Mouse (Mus musculus): ENCODE data around the gene Dusp2. TPM values are rescaled to one million over a fixed set of nuclear protein-coding genes. Genes with fewer than 3 reads are reported as not detected.

Gene Dusp2
- polyA plus RNA-seq, 1 experiment from 2014 or later: 4.9 TPM

GRCm38 (mm10) chr2:127339262-127339661, 3.3 kb downstream of the Dusp2 start:
- Histone ChIP-seq H3K4me1 (replicated peaks; ENCODE audit: control insufficient read depth, insufficient read depth, low read length) (no peaks in the 10 kb centered on the region), H3K4me3 (ENCODE audit: low read depth, low read length) (no peak overlapping the region), H3K27me3 (ENCODE audit: control insufficient read depth, insufficient read depth, low read length) (peaks cover 29% of the 10 kb centered on the region), H3K9ac (ENCODE audit: low read depth, low read length) (no peak overlapping the region), H3K36me3 (ENCODE audit: control insufficient read depth, insufficient read depth, low read length) (no peaks in the 10 kb centered on the region), H3K9me3 (ENCODE audit: control insufficient read depth, low read length) (no peaks in the 10 kb centered on the region), H3K27ac (ENCODE audit: low read depth, low read length) (no peak overlapping the region), H3K4me2 (replicated peaks; ENCODE audit: low read depth, low read length) (no peak overlapping the region)
- 82% methylated on average over 6 of the region's 6 CpGs for WGBS
- no peak for ATAC-seq (ENCODE audit: low FRiP score)
- no peak for DNase-seq (ENCODE audit: low spot score)

GRCm38 (mm10) chr2:127341159-127341558, 5.2 kb downstream of the Dusp2 start:
- Histone ChIP-seq H3K9ac (ENCODE audit: low read depth, low read length) (no peak overlapping the region), H3K27ac (ENCODE audit: low read depth, low read length) (no peak overlapping the region), H3K9me3 (ENCODE audit: control insufficient read depth, low read length) (no peaks in the 10 kb centered on the region), H3K27me3 (ENCODE audit: control insufficient read depth, insufficient read depth, low read length) (peaks cover 14% of the 10 kb centered on the region), H3K4me1 (replicated peaks; ENCODE audit: control insufficient read depth, insufficient read depth, low read length) (no peaks in the 10 kb centered on the region), H3K4me3 (ENCODE audit: low read depth, low read length) (no peak overlapping the region), H3K4me2 (replicated peaks; ENCODE audit: low read depth, low read length) (no peak overlapping the region), H3K36me3 (ENCODE audit: control insufficient read depth, insufficient read depth, low read length) (no peaks in the 10 kb centered on the region)
- ATAC-seq (ENCODE audit: low FRiP score) (0 out of 2 replicates have a peak, but pooled peaks have one; percentile 19), DNase-seq (ENCODE audit: low spot score) (peak; percentile 77)
- 24% methylated on average over 3 of the region's 3 CpGs for WGBS

- Histone ChIP-seq H3K9ac (ENCODE audit: low read depth, low read length) (no peak overlapping the region), H3K27ac (ENCODE audit: low read depth, low read length) (no peak overlapping the region), H3K4me2 (replicated peaks; ENCODE audit: low read depth, low read length) (no peak overlapping the region), H3K4me3 (ENCODE audit: low read depth, low read length) (no peak overlapping the region), H3K36me3 (ENCODE audit: control insufficient read depth, insufficient read depth, low read length) (no peaks in the 10 kb centered on the region), H3K9me3 (ENCODE audit: control insufficient read depth, low read length) (no peaks in the 10 kb centered on the region), H3K27me3 (ENCODE audit: control insufficient read depth, insufficient read depth, low read length) (no peaks in the 10 kb centered on the region), H3K4me1 (replicated peaks; ENCODE audit: control insufficient read depth, insufficient read depth, low read length) (no peaks in the 10 kb centered on the region)
- DNase-seq (ENCODE audit: low spot score) (no peak), ATAC-seq (ENCODE audit: low FRiP score) (no peak)
- WGBS: 89% methylated on average over 1 of the region's 1 CpGs
Observed at GRCm38 (mm10) chr2:127346334-127346733, 10.4 kb downstream of the Dusp2 start.

- no peak overlapping the region for H3K27ac ChIP-seq (ENCODE audit: low read depth, low read length)
- ATAC-seq (ENCODE audit: low FRiP score): no peak
- WGBS: 85% methylated on average over 13 of the region's 13 CpGs
- no peak overlapping the region for H3K4me3 ChIP-seq (ENCODE audit: low read depth, low read length)
- no peaks in the 10 kb centered on the region for H3K27me3 ChIP-seq (ENCODE audit: control insufficient read depth, insufficient read depth, low read length)
- no peaks in the 10 kb centered on the region for H3K4me1 ChIP-seq (replicated peaks; ENCODE audit: control insufficient read depth, insufficient read depth, low read length)
- no peak for DNase-seq (ENCODE audit: low spot score)
- no peaks in the 10 kb centered on the region for H3K36me3 ChIP-seq (ENCODE audit: control insufficient read depth, insufficient read depth, low read length)
- no peak overlapping the region for H3K9ac ChIP-seq (ENCODE audit: low read depth, low read length)
- no peak overlapping the region for H3K4me2 ChIP-seq (replicated peaks; ENCODE audit: low read depth, low read length)
- no peaks in the 10 kb centered on the region for H3K9me3 ChIP-seq (ENCODE audit: control insufficient read depth, low read length)
Observed at GRCm38 (mm10) chr2:127347147-127347985, 11.4 kb downstream of the Dusp2 start.

GRCm38 (mm10) chr2:127353881-127354280, 17.9 kb downstream of the Dusp2 start:
- Histone ChIP-seq H3K36me3 (ENCODE audit: control insufficient read depth, insufficient read depth, low read length) (no peaks in the 10 kb centered on the region), H3K4me3 (ENCODE audit: low read depth, low read length) (no peak overlapping the region), H3K9ac (ENCODE audit: low read depth, low read length) (no peak overlapping the region), H3K27me3 (ENCODE audit: control insufficient read depth, insufficient read depth, low read length) (no peaks in the 10 kb centered on the region), H3K4me1 (replicated peaks; ENCODE audit: control insufficient read depth, insufficient read depth, low read length) (no peaks in the 10 kb centered on the region), H3K27ac (ENCODE audit: low read depth, low read length) (no peak overlapping the region), H3K9me3 (ENCODE audit: control insufficient read depth, low read length) (no peaks in the 10 kb centered on the region), H3K4me2 (replicated peaks; ENCODE audit: low read depth, low read length) (no peak overlapping the region)
- DNase-seq (ENCODE audit: low spot score) (no peak), ATAC-seq (ENCODE audit: low FRiP score) (no peak)
- 91% methylated on average over 4 of the region's 4 CpGs for WGBS

- Histone ChIP-seq H3K4me2 (replicated peaks; ENCODE audit: low read depth, low read length) (peak within 1 kb of the TSS; percentile 63), H3K27ac (ENCODE audit: low read depth, low read length) (no peak within 1 kb of the TSS), H3K27me3 (ENCODE audit: control insufficient read depth, insufficient read depth, low read length) (peaks cover 49% of the 10 kb centered on the region), H3K4me3 (ENCODE audit: low read depth, low read length) (peak within 1 kb of the TSS; percentile 40), H3K4me1 (replicated peaks; ENCODE audit: control insufficient read depth, insufficient read depth, low read length) (peaks cover 8% of the 10 kb centered on the region), H3K9me3 (ENCODE audit: control insufficient read depth, low read length) (no peaks in the 10 kb centered on the region), H3K36me3 (ENCODE audit: control insufficient read depth, insufficient read depth, low read length) (no peaks in the 10 kb centered on the region), H3K9ac (ENCODE audit: low read depth, low read length) (peak within 1 kb of the TSS; percentile 38)
- ATAC-seq (ENCODE audit: low FRiP score): peak; percentile 68
- under 1% methylated on average over 44 of the region's 49 CpGs for WGBS
- peak; percentile 89 for DNase-seq (ENCODE audit: low spot score)
Observed at GRCm38 (mm10) chr2:127362459-127363281, 26.7 kb downstream of the Dusp2 start, which contains the start of gene Adra2b. Gene Adra2b (plus strand): TSS chr2:127363208.

GRCm38 (mm10) chr2:127363282-127363652, 27.3 kb downstream of the Dusp2 start:
- H3K9me3 ChIP-seq (ENCODE audit: control insufficient read depth, low read length): no peaks in the 10 kb centered on the region
- H3K27ac ChIP-seq (ENCODE audit: low read depth, low read length): no peak overlapping the region
- H3K4me2 ChIP-seq (replicated peaks; ENCODE audit: low read depth, low read length): peak overlapping the region; percentile 63
- H3K9ac ChIP-seq (ENCODE audit: low read depth, low read length): peak overlapping the region; percentile 38
- H3K4me3 ChIP-seq (ENCODE audit: low read depth, low read length): peak overlapping the region; percentile 40
- peaks cover 49% of the 10 kb centered on the region for H3K27me3 ChIP-seq (ENCODE audit: control insufficient read depth, insufficient read depth, low read length)
- ATAC-seq (ENCODE audit: low FRiP score) (peak; percentile 20), DNase-seq (ENCODE audit: low spot score) (no peak)
- peaks cover 8% of the 10 kb centered on the region for H3K4me1 ChIP-seq (replicated peaks; ENCODE audit: control insufficient read depth, insufficient read depth, low read length)
- no peaks in the 10 kb centered on the region for H3K36me3 ChIP-seq (ENCODE audit: control insufficient read depth, insufficient read depth, low read length)
- WGBS: under 1% methylated on average over 28 of the region's 28 CpGs

- peaks cover 49% of the 10 kb centered on the region for H3K27me3 ChIP-seq (ENCODE audit: control insufficient read depth, insufficient read depth, low read length)
- H3K36me3 ChIP-seq (ENCODE audit: control insufficient read depth, insufficient read depth, low read length): no peaks in the 10 kb centered on the region
- H3K9me3 ChIP-seq (ENCODE audit: control insufficient read depth, low read length): no peaks in the 10 kb centered on the region
- WGBS: 7% methylated on average over 20 of the region's 20 CpGs
- H3K4me1 ChIP-seq (replicated peaks; ENCODE audit: control insufficient read depth, insufficient read depth, low read length): peaks cover 8% of the 10 kb centered on the region
- ATAC-seq (ENCODE audit: low FRiP score) (no peak), DNase-seq (ENCODE audit: low spot score) (no peak)
- no peak overlapping the region for H3K9ac ChIP-seq (ENCODE audit: low read depth, low read length)
- peak overlapping the region; percentile 40; the same call in 1 of the 2 replicates for H3K4me3 ChIP-seq (ENCODE audit: low read depth, low read length)
- peak overlapping the region; percentile 63 for H3K4me2 ChIP-seq (replicated peaks; ENCODE audit: low read depth, low read length)
- H3K27ac ChIP-seq (ENCODE audit: low read depth, low read length): no peak overlapping the region
Observed at GRCm38 (mm10) chr2:127363696-127364095, 27.7 kb downstream of the Dusp2 start.

Data from hindbrain, embryonic 11.5 days (tissue).